Mouse (Mus musculus): ENCODE results near the gene Serping1.
A peak's percentile ranks its signal among the peaks of the same experiment; 100 is the strongest.

Serping1 gene

GRCm38 (mm10) chr2:84783315-84783714 is 8.1 kb upstream of the Serping1 start:
- no peak for DNase-seq (ENCODE audit: low spot score in 2 of 2)

DNA sequence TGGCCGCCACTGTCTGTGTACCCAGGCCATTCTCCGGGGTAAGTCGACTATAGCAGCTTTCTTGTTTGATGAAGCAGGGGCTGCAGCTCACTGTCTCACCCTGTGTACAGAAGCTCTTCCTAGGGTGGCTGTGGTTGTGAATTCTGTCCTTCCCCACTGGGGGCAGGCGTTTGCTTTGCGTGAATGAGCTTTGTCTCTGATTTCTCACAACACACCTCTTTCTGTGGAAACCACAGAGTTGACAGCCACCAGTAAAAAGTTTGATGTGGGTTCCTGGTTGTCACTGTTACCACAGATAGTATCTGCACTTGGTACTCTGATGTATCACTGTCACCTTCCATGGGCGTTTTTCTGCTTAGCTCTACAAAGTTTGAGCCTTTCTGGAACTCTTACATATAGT is 4.0 kb upstream of the Serping1 start:
- no peak for DNase-seq (ENCODE audit: low spot score in 2 of 2)

DNA sequence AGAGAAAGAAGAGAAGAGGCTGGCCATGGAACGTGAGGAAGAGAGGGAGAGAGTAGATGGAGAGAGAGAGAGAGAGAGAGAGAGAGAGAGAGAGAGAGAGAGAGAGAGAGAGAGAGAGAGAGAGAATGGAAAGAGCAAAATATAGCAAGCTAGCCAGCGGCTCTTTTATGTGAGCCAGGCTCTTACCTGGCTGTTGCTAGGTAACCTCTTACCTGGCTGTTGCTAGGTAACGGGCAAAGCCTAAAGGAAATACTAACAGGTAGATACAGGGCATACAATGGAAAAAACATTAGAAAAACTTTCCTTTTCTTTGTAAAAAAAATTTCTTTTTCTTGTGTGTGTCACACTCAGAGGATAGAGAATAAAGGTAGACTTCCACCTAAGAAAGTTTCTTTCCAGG is 2.5 kb upstream of the Serping1 start:
- no peak for DNase-seq (ENCODE audit: low spot score in 2 of 2)

GRCm38 (mm10) chr2:84775665-84776064 is 421 bp upstream of the Serping1 start:
- DNase-seq (ENCODE audit: low spot score in 2 of 2) = no peak

DNA sequence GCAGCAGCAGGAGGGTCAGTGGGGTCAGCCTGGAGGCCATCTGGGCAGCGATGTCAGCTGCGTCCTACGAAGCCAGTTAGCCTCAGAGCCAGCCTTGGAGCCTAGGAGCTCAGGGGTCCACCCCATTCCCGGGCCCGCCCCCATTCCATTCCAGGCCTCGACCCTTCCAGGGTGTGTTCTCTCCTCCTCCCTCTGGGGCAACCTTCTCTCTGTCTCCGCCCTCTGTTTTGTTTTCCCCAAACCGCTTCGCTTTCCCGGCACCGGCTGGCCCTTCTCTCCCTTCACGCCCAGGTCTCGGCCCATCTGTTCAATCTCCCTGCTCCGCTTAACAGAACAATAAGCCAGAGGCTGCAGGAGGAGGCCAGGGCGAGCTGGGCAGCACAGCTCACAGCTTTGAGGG is 493 bp downstream of the Serping1 start:
- DNase-seq (ENCODE audit: low spot score in 2 of 2) = no peak

DNA sequence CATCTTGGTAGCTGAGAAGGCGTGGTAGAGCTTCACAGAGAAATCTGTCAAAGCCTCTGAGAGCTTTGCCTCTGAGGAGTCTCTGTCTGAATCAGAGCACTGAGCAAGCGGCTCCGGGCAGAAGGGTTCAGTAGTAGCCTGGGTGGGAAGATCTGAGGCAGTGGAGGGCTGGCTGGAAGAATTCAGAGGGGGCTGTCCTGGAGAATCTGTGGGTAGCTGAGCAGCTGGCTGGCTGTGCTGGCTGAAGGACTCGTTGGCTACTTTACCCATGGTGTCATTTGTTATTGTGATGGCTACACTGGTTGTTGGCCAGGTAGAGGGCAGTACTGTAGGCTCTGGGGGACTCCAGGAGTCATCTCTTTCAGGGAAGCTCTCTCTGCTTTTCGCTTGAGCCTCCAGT is 2.0 kb downstream of the Serping1 start:
- DNase-seq (ENCODE audit: low spot score in 2 of 2) = no peak

GRCm38 (mm10) chr2:84772454-84772853 is 2.8 kb downstream of the Serping1 start:
- no peak for DNase-seq (ENCODE audit: low spot score in 2 of 2)

DNA sequence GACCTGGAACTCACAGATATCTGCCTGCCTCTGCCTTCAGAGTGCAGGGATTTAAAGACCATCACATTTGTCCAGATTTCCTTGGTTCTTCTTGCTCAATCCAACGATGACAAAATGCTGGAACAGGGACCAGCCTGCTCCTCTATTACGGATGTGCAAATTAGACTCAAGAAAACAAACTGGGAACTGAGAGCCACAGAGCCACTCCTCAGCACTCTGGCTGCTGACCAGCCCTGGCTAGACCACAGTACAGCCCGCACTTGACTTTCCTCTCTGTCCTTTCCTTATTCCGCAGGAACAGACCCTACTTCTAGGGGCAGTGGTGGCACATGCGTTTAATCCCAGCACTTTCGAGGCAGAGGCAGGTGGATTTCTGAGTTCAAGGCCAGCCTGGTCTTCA is 4.7 kb downstream of the Serping1 start:
- DNase-seq (ENCODE audit: low spot score in 2 of 2) = no peak

GRCm38 (mm10) chr2:84762818-84763217 is 12.4 kb downstream of the Serping1 start:
- DNase-seq (ENCODE audit: low spot score in 2 of 2) = no peak

GRCm38 (mm10) chr2:84762295-84762694 is 12.9 kb downstream of the Serping1 start:
- no peak for DNase-seq (ENCODE audit: low spot score in 2 of 2)

DNA sequence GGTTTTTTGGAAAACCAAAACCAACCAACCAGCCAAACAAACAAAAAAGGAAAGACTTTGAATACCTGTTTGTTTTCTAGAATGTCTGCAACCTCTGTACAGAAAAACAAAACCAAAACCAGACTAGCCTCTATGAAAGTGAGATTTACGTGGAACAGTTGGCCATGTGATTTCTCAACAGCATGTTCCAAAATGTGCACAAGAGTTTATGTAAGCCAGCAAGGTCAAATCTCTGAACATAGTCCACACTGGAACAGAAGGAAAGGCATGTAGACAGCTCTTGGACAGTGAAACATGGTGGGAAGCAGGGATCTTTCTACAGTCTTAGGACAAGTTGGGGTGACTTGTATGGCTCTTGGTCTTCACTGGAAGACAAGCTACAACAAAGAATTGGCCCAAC is 13.4 kb downstream of the Serping1 start:
- no peak for DNase-seq (ENCODE audit: low spot score in 2 of 2)

DNA sequence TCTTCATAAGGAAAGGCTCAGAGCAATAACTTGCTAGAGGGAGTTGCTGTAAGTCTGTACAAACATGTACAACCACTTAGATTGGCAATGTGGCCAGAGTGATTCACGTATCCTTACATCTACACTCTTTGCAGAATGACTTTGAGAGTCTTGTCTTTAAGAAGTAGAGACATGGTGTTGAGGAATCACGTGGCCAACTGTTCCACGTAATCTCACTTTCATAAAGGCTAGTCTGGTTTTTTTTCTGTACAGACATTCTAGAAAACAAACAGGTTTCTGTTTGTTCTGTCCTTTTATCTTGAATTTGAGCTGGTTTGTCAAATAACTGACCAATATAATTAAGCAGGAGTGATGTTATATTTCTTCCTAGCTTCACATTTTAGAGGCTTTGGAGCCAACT is 13.9 kb downstream of the Serping1 start:
- DNase-seq (ENCODE audit: low spot score in 2 of 2) = no peak

- no peak for DNase-seq (ENCODE audit: low spot score in 2 of 2)
Measured at GRCm38 (mm10) chr2:84760777-84761176, 14.5 kb downstream of the Serping1 start.

DNA sequence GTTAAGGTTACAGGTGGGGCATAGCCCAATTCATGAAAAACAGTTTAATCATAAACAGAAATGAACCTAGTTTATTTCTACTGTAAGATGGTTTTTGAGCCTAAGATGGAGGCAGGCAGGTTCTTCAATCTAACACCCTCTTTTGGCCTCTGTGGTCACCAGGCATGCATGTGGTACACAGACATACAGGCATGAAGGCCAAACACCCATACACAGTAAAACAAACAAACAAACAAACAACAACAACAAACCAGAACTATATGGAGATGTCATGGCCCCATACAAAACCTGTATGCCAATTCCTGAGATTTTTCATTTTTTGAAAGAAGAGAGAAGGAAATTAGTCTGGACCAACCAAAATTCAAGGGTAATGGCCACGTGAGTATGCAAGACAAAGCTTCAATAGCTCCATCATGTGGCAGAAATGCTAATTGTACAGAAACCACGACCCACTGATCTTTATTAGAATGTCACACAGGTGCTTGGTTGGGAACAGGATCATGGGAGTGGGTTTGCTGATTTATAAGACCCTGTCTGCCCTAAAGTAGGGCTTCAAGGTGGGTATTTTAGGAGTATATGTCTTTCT is 16.6 kb downstream of the Serping1 start:
- no peak for DNase-seq (ENCODE audit: low spot score in 2 of 2)

- DNase-seq (ENCODE audit: low spot score in 2 of 2) = no peak
Measured at GRCm38 (mm10) chr2:84757026-84757682, 18.1 kb downstream of the Serping1 start.

DNA sequence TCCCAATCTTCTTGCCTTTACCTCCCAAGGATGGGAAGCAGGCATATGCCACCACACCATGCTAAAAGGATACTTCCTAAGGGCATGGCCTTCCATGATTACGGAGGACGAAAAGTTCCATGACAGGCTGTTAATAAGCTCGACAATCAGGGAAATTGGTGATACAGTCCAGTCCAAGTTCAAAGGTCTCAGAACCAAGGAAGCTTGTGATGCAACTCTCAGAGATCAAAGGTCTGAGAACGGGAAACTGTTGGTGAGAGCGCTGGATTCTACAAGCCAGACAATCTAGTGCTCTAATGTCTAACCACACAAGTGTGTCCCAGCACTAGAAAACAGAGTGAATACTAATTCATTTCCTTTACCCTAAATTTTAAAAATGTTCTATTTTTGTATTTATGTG is 19.0 kb downstream of the Serping1 start:
- no peak for DNase-seq (ENCODE audit: low spot score in 2 of 2)

GRCm38 (mm10) chr2:84750115-84750514 is 25.1 kb downstream of the Serping1 start:
- DNase-seq (ENCODE audit: low spot score in 2 of 2) = no peak

DNA sequence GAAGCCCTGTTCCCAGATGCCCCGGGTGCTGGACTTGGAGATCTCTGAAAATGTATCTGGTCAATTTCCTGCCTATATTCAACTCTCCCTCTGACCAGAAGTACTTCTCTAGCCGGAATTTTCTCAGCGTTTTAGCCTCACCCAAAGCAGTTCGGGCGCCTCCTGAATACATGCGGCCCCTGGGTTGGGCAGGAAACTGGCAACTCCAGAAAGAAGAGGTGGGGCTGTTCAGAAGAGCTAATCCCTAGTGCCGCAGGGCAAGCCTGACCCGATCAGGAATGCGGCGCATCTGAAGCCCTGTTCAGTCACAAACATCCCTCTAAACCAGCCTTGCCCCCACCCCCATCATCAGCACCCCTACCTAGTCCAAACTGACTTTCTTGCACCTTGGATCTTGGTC is 31.1 kb downstream of the Serping1 start:
- no peak for DNase-seq (ENCODE audit: low spot score in 2 of 2)

- peak; percentile 66 to 67 for DNase-seq (ENCODE audit: low spot score in 2 of 2)
Measured at GRCm38 (mm10) chr2:84743561-84743960, 31.7 kb downstream of the Serping1 start, which contains the start of gene Gm19426. Gene Gm19426 (minus strand): TSS chr2:84743655.

DNA sequence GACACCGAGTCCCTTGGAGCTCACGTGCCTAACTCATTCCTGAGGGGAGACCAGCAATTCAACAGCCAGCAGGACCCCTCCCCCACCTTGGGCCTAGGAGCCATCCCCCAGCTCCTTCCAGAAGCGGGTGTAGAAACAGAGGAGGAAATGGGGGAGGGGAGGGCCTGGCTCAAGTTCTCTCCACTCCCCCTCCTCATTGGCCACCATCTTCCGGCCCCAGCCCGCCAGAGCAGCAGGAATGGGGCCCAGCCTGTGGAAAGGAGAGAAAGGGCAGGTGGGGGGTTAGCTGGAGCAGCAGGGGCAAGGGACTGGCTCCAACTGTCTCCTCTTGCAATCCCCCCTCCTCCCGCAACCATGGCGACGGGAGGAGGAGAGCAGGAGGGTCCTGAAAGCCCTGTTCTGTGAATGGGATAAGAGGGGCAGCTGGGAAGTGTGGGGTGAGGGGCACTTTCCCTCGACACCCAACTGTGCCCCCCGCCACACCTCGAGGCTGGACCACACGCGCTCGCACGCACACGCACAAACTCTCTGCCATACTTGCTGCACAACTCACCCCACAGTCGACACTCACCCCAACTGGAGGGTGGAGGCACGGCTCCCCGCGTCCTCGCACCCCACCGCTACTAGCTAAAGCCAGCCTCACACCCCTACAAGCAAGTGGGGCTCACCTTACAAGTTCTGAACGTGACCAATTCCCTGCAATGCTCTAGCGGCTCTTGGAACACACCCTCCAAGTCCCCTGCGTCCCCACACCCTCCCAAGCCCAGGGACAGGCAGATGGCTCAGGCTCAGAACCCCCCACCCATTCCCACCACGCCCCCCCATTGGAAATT is 32.6 kb downstream of the Serping1 start:
- DNase-seq (ENCODE audit: low spot score in 2 of 2) = peak in 1 of 2 experiments; percentile 18

DNA sequence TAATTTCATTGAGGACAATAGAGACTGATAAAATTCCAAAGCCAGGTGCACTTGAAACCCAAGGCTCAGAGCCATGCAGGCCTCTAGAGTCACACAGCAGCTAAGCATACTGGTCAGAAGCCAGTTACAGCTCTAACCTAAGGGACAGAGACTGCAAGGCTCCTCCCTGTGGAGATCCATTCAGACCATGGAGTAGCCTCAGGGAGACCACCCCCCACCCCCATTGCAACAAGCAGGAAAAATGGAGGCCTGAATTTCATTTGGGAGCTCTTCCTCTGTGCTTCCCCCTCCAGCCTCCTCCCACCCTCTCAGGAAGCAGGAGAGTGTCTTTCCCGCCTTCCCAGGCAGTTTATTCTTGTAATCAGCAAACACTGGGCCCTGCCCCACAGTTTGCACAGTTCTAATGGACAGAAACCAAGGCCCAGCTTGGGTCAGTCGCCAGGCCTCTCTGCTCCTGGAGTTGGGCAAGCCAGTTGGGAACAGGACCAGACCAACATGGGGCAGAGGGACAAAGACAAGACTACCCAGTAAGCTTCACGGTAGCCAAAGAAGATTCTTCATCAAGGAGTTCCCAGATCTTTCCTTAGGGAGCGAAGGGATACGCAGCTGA is 33.3 kb downstream of the Serping1 start:
- DNase-seq (ENCODE audit: low spot score in 2 of 2) = no peak

GRCm38 (mm10) chr2:84740608-84741333 is 34.5 kb downstream of the Serping1 start:
- DNase-seq (ENCODE audit: low spot score in 2 of 2) = no peak
